Mouse (Mus musculus) adrenal gland, postnatal 25 days (tissue): ENCODE measurements around the gene Iqsec3. TPM values are rescaled to one million over a fixed set of nuclear protein-coding genes. Genes with fewer than 3 reads are reported as not detected.
A peak's percentile ranks its signal among the peaks of the same experiment; 100 is the strongest.

Source experiments
- DNase-seq: peaks from one replicate; pipeline ENCODE4 v3.0.0; 2021; ENCODE audit warnings: mixed read lengths
- total RNA-seq: library from RNA; stranded (reverse); gene quantifications from 2 replicates; pipeline ENCODE4 v1.2.3, GENCODE M21; 2021

Gene Iqsec3
- total RNA-seq, 1 experiment from 2014 or later, result 4.7 TPM

- no peak for DNase-seq
These were observed 109.5 kb downstream of the Iqsec3 start for GRCm38 (mm10) chr6:121363956-121364355.

DNA sequence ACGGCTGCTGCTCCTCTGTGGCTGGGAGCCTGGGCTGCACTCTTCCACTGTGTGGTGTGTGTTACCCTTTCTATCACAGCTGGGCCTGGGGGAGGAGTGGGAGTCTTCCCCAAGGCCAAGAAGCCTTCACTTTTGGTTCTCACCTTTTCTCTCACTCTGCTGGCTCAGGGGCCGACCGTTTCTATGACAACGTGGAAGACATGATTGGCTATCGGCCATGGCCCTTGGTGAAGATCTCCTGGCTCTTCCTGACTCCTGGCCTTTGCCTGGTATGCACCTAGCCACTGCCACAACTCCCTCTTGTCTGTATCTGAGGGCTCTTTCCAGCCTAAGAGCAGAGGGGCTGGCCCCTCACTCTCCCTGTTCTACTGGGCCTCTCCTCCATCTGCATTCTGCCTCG, 110.4 kb downstream of the Iqsec3 start:
- DNase-seq, result no peak

- DNase-seq, result no peak
These were observed 116.2 kb downstream of the Iqsec3 start for GRCm38 (mm10) chr6:121357232-121357631.

GRCm38 (mm10) chr6:121356041-121356440, 117.4 kb downstream of the Iqsec3 start:
- no peak for DNase-seq

GRCm38 (mm10) chr6:121352276-121352675, 121.2 kb downstream of the Iqsec3 start:
- peak; percentile 27 for DNase-seq

DNA sequence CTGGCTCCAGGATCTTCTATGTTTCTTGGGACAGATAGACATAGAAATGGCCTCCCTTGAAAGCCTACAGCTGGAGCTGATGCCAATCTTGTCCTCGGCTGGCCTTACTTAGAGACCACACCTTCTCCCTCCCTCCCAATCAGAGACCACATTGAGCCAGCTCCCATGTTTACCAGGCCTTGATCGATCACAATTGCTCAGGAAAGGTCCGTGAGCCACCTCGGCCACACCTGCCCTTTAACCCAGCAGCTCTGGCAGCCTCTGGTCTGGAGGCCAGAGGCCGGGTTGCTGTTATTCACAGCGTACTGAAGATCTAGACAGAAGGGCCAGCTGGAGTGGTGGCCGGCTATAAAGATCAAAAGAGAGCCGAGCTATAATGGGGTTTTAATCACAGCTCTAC, 127.0 kb downstream of the Iqsec3 start:
- no peak for DNase-seq

DNA sequence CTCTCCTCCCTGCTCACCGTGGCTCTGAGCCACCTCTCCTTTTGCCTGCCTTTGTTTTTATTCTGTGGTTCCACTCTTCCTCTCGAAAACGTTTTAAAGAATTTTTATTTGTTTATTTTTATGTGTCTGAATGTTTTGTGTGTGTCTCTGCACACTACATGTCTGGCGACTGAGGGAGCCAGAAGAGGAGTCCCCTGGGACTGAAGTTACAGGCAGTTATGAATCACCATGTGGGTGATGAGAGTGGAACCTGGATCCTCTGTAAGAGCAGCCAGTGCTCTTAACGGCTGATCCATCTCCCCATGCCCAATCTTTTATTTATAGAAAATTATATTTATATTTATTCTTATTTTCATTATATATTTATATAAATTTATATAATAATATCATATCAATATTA, 129.1 kb downstream of the Iqsec3 start:
- no peak for DNase-seq

DNA sequence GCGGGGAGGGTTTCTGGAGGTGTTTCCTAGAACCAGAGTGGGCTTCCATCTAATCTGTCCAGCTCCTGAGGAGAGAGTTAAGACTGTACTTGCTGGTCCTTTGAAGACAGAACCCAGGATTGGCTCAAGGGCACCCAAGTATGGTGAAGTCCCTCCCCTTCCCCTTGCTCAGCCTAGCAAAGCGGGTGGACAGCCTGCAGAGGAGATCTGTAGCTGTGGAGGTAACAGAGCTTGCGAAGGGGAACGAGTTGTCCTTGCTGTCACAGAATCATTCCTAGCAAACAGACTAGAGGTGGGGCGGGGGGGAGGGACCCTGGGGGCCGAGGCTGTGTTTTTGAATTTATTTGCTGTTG, 129.7 kb downstream of the Iqsec3 start:
- DNase-seq, result no peak

- no peak for DNase-seq
These were observed 130.3 kb downstream of the Iqsec3 start, which contains the start of gene Slc6a12 for GRCm38 (mm10) chr6:121343026-121343770. Gene Slc6a12 (plus strand): TSS chr6:121343076.

GRCm38 (mm10) chr6:121341650-121342049, 131.8 kb downstream of the Iqsec3 start:
- DNase-seq, result no peak

GRCm38 (mm10) chr6:121338519-121338896, 135.0 kb downstream of the Iqsec3 start:
- DNase-seq, result no peak

- DNase-seq, result peak; percentile 77
These were observed 135.5 kb downstream of the Iqsec3 start for GRCm38 (mm10) chr6:121337770-121338518.

GRCm38 (mm10) chr6:121337229-121337628, 136.2 kb downstream of the Iqsec3 start:
- no peak for DNase-seq

GRCm38 (mm10) chr6:121336558-121336957, 136.9 kb downstream of the Iqsec3 start:
- no peak for DNase-seq

DNA sequence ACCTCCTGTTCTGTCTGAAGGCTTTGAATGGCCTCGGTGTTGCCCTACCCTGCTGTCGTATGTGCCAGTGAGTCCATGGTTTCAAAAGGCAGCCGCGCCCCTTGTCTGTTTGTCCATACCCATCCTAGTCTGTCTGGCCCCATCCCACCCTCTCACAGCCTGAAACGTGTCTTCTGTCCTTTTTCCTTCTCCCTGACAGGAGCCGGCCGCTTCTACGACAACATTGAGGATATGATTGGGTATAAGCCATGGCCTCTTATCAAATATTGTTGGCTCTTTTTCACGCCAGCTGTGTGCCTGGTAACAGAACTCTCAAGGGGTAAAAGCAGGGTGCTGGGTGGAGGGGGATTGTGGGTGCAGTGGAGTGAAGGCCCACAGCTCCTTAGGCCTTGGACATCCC, 137.6 kb downstream of the Iqsec3 start:
- no peak for DNase-seq

- DNase-seq, result no peak
These were observed 143.5 kb downstream of the Iqsec3 start for GRCm38 (mm10) chr6:121329848-121330508.

DNA sequence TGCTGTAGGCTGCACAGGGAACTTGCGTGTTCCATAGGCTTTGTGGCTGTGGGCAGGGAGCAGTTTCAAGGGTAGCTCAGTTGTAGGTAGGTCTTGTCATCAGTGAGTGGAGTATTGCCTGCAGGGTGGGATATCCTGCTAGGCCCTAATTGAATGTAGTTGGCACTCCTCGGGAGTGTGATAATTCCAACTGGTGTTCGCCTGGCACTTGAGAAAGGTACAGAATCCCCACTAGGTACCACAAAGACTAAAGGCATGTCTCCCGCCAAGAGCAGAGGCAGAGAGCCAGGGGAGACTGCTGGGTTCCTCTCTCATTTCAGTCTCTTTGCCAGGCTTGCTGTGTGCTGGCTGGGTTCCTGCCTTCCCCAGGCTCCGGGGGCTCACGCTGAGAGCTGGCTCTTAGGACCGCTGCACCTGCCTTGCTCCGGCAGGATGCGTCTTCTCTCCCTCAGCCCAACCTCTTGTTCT, 145.0 kb downstream of the Iqsec3 start:
- no peak for DNase-seq

- DNase-seq, result no peak
These were observed 146.9 kb downstream of the Iqsec3 start for GRCm38 (mm10) chr6:121326486-121327069.

DNA sequence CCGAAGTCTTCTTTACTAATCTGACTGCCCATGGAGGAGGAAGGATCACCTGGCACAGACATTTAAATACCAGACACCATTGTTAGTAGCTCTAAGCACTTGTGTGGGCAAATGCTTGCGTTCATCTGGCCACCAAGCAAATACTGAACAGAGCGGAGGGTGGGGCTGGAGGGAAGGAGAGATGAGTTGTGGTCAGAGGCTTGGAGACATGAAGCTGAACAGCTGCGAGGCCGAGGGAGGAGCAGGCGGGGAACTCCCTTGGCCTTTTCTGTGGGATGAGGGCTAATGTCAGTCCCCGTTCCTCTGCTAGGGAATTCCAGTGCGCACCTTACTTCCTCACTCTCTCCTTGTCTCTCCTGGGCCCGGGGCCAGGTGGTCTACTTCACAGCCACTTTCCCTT, 147.7 kb downstream of the Iqsec3 start:
- DNase-seq, result no peak

GRCm38 (mm10) chr6:121325298-121325697, 148.2 kb downstream of the Iqsec3 start:
- DNase-seq, result no peak
